Mouse (Mus musculus) A20 (cell line): ENCODE measurements at regions not wholly inside any gene's neighbourhood (a gene's known extent, or its start where the extent isn't known, plus 50 kb on each side); places are given as distances from the start of the nearest gene placed in this dataset.
"Not testable (repeated sequence)": the region's sequence is repeated elsewhere in the genome, so short reads cannot be mapped to it uniquely, and the experiment has no call there.

Experiments used
- DNase-seq: peaks from one replicate; pipeline ENCODE4 v3.0.0-alpha.2; 2011; ENCODE audit warnings: low read depth, low spot score

GRCm38 (mm10) chr15:16130862-16131261, 597.7 kb upstream of the Cdh9 start:
- DNase-seq: no peak

GRCm38 (mm10) chr15:16158164-16158563, 570.4 kb upstream of the Cdh9 start:
- no peak for DNase-seq

- no peak for DNase-seq
These were observed 564.6 kb upstream of the Cdh9 start for GRCm38 (mm10) chr15:16163969-16164368.

GRCm38 (mm10) chr15:16213354-16213753, 515.2 kb upstream of the Cdh9 start:
- no peak for DNase-seq

GRCm38 (mm10) chr15:16221648-16222047, 506.9 kb upstream of the Cdh9 start:
- peak; percentile 36 for DNase-seq

GRCm38 (mm10) chr15:16248595-16248994, 480.0 kb upstream of the Cdh9 start:
- DNase-seq: no peak

GRCm38 (mm10) chr15:16285166-16285565, 443.4 kb upstream of the Cdh9 start:
- no peak for DNase-seq

- DNase-seq: not testable (repeated sequence)
These were observed 434.0 kb upstream of the Cdh9 start for GRCm38 (mm10) chr15:16294553-16294952.

- DNase-seq: no peak
These were observed 418.9 kb upstream of the Cdh9 start for GRCm38 (mm10) chr15:16309678-16310077.

- DNase-seq: no peak
These were observed 416.5 kb upstream of the Cdh9 start for GRCm38 (mm10) chr15:16311956-16312646.

GRCm38 (mm10) chr15:16312721-16313120, 415.8 kb upstream of the Cdh9 start:
- DNase-seq: no peak

- DNase-seq: no peak
These were observed 414.7 kb upstream of the Cdh9 start for GRCm38 (mm10) chr15:16313818-16314217.

- DNase-seq: no peak
These were observed 413.9 kb upstream of the Cdh9 start for GRCm38 (mm10) chr15:16314606-16315005.

- no peak for DNase-seq
These were observed 413.5 kb upstream of the Cdh9 start for GRCm38 (mm10) chr15:16315085-16315484.

- DNase-seq: no peak
These were observed 402.2 kb upstream of the Cdh9 start for GRCm38 (mm10) chr15:16326327-16326726.
